Mouse (Mus musculus): ENCODE results near the gene Jaml.
"Not testable (repeated sequence)": the region's sequence is repeated elsewhere in the genome, so short reads cannot be mapped to it uniquely, and the experiment has no call there.

Jaml gene

GRCm38 (mm10) chr9:45079011-45079410 is at the start of gene Jaml:
Jaml (plus strand) TSS chr9:45079183.
- DNase-seq (ENCODE audit: extremely low read depth, low read depth) = no peak

DNA sequence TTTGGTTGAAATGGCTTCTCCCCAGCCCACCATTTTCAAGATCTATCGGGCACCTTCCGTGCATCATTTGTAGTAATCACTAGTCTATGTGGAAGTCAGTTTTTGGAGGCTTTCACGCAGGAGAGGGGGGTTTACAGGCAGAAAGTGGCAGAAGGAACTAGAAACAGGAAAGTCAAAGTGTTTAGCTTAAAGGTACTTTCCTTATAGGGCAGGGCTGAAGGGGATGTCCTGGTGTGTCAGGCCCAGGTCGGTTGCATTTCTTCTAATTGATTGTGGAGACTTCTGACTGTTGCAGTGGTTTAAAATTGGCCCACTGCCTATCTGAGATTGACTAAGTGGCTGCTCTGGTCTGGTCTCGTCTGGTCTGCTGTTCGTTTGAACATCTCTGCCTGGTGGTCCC is 48.6 kb upstream of the Jaml start:
- no peak for DNase-seq (ENCODE audit: extremely low read depth, low read depth)

GRCm38 (mm10) chr9:45032261-45032660 is 46.7 kb upstream of the Jaml start:
- DNase-seq (ENCODE audit: extremely low read depth, low read depth) = no peak

- no peak for DNase-seq (ENCODE audit: extremely low read depth, low read depth)
Measured at GRCm38 (mm10) chr9:45034526-45034925, 44.5 kb upstream of the Jaml start.

DNA sequence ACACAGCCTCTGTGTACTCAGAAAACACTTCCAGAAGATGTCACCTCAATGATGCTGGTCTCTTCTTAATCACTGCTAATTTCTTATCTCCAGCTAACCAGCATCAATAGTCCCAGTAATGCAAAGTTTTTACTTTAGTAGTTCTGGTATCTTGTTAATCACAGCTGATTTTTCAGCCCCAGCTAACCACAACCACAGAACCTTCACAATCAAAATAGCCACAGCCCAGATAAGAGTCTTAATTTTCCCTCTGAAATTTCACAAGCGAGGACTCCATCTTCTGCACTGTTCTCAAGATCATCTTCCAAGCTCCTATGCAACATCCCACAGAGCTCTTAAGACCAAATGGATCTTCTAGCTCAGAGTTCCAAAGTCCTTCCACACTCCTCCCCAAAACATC is 41.2 kb upstream of the Jaml start:
- DNase-seq (ENCODE audit: extremely low read depth, low read depth) = not testable (repeated sequence)

DNA sequence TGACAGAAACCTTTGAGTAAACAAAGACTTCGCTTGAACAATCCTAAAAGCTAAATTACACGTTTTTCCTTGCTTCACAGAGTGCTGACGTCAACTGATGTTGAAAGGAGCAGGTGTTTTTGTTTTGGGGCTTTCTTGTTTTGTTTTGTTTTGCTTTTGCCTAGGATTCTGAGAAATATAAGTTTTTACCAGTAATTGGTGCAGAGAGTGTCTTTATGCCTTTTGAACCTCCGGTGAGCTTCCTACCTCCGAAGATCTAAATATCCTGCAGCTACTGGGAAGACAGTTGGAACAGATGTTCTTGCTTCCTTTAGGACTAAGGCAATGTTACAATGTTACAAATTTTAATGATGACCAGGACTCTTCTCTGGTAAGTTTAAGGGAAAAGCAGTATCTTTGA is 39.5 kb upstream of the Jaml start, which contains the start of gene Mpzl2:
Mpzl2 (plus strand) TSS at position 301 of the 400 bp plus-strand sequence.
- no peak for DNase-seq (ENCODE audit: extremely low read depth, low read depth)

- DNase-seq (ENCODE audit: extremely low read depth, low read depth) = no peak
Measured at GRCm38 (mm10) chr9:45040066-45040845, 38.7 kb upstream of the Jaml start.

DNA sequence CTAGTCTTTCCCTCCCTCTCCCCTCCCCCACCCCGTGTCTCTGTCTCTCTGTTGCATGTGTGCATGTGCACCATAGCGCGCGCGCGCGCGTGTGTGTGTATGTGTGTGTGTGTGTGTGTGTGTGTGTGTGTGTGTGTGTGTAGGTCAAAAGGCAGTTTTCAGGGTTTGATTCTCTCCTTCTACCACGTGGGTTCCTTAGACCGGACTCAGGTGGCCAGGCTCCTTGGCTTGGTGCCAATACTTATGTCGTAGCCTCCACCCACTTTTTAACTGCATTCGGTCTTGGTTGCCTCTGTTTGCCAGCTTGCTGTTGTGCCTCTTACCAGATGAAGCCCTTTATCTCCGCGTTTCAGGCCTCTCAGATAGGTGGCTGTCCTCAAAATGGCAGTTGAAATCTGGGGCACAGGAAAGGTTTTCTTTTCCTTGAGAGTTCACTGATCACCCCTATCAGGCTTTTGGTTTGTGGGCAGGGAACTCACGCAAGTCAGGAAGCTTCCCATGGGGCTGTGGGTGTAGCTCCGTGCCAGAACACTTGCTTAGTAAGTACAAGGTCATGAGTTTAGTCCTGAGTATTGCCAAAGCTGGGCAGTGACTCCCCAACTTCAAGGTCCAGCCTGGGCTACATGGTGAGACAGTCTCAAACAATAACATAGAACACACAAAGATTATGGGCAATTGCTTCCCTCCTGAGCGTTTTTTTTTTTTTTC is 37.7 kb upstream of the Jaml start:
- peak; percentile 88 for DNase-seq (ENCODE audit: extremely low read depth, low read depth)

- DNase-seq (ENCODE audit: extremely low read depth, low read depth) = no peak
Measured at GRCm38 (mm10) chr9:45042056-45042720, 36.8 kb upstream of the Jaml start.

- no peak for DNase-seq (ENCODE audit: extremely low read depth, low read depth)
Measured at GRCm38 (mm10) chr9:45042947-45043346, 36.0 kb upstream of the Jaml start.

- DNase-seq (ENCODE audit: extremely low read depth, low read depth) = peak; percentile 65
Measured at GRCm38 (mm10) chr9:45046973-45047372, 32.0 kb upstream of the Jaml start.

- peak; percentile 43 for DNase-seq (ENCODE audit: extremely low read depth, low read depth)
Measured at GRCm38 (mm10) chr9:45048511-45048910, 30.5 kb upstream of the Jaml start.

DNA sequence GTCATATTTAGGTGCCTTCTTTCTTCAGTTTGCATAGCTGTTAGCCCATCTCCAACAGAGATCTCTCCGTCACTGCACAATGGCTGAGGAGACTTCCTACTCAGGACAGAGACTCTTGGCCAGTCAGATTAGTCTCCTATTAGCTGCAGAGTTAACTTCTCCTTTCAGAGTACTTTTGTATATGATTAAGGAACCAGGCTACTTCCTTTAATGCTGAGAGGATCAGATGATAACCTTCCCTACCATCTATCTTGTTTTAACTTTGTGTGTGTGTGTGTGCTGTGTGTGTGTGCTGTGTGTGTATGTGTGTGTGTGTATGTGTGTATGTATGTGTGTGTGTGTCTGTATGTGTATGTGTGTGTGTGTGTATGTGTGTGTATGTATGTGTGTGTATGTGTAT is 29.3 kb upstream of the Jaml start:
- DNase-seq (ENCODE audit: extremely low read depth, low read depth) = peak; percentile 81

GRCm38 (mm10) chr9:45050301-45050700 is 28.7 kb upstream of the Jaml start:
- no peak for DNase-seq (ENCODE audit: extremely low read depth, low read depth)

DNA sequence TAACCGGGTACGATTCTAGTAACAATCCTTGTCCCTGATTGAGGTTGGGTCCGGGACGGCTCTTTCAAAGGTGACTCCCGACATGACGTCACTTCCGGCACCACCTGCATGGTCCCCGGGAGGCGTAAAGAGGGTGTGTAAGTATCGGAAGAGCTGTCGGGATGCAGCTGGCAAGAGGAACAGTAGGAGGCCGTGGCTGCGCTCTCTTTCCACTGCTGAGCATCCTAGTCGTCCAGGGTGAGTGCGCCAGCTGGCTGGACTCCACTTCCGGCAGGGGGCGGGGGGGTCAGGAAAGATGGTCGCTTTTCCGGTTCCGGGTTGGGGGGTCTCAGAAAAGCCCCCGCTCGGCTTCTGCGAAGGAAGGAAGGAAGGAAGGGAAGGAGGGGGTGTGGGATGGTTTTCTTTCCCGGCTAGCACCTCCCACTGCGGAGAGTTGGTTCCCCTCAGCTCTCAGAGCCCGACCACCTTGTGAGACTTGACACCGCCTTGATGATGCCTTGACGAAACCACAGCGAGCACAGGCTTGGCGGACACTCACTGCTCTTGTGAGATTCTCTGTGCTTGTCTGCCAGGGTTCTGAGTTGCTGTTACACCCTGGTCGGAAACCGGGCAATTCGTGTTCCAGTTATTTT is 23.8 kb upstream of the Jaml start, which contains the start of gene Mpzl3:
Mpzl3 (plus strand) TSS at position 105 of the 632 bp plus-strand sequence.
- DNase-seq (ENCODE audit: extremely low read depth, low read depth) = no peak

GRCm38 (mm10) chr9:45058304-45058940 is 20.6 kb upstream of the Jaml start:
- no peak for DNase-seq (ENCODE audit: extremely low read depth, low read depth)

DNA sequence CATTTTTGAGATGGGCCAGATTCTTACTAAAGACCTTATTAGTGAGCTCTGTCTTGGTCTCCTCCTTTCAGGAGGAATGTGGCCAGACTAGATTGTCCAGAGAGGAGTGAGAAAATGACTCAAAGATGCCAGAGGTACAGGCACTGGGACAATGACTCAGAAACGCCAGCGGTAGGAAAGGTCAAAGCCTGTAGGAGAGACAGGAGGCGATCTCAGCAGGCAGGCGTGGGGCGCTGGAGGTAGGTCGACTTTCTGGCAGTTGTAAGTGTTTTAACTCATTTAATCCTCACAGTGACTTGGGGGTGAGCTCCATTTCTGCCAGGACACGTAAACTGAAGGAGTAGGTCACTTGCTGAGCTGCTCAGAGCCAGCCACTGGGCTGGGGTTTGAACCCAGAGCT is 18.8 kb upstream of the Jaml start:
- DNase-seq (ENCODE audit: extremely low read depth, low read depth) = no peak

GRCm38 (mm10) chr9:45062677-45063076 is 16.3 kb upstream of the Jaml start:
- no peak for DNase-seq (ENCODE audit: extremely low read depth, low read depth)

GRCm38 (mm10) chr9:45064421-45064820 is 14.6 kb upstream of the Jaml start:
- no peak for DNase-seq (ENCODE audit: extremely low read depth, low read depth)

DNA sequence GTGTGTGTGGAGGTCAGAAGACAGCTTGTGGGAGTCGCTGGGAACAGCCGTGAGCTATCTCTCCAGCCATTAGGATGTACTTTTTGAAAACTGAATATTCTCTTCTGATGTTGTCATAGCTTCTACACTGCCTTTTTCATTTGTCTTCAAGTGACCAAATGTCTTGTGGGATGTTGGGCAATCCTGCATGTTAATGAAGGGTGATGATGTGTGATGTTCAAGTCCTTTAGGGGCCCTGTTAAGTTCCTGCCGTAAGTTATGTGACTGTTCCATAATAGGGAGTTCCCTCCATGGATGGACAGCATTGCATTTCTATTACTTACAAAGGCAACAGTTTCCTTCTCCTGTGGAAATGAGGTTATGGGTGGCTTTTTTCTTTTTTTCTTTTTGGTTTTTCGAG is 12.2 kb upstream of the Jaml start:
- DNase-seq (ENCODE audit: extremely low read depth, low read depth) = no peak

DNA sequence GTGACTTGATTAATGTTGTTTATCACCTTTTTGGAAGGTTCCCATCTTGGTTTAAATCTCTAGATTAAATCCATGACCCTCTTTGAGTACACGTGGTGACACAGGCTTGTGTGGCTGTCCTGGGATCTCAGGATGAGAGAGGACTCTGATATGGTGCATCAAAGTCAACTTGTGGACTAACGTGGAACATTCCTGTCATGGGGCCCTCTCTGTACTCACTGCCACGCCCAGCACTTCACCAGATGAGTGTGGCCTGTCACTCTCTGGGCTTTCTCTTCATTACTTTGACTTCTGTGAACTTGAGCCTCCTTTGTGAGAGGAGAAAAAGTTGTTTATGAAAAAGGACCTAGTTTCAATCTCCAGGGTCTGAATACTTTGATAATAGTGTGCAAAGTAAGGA is 7.2 kb upstream of the Jaml start:
- no peak for DNase-seq (ENCODE audit: extremely low read depth, low read depth)

Data from MEL-GATA-1-ER (cell line).